Mouse (Mus musculus) CD4-positive naive resting alpha-beta T cell, adult 76 days (primary cell): ENCODE results near the gene Rph3a. TPM values are rescaled to one million over a fixed set of nuclear protein-coding genes. Genes with fewer than 3 reads are reported as not detected.

Experiments
- total RNA-seq: library from RNA; stranded (reverse); gene quantifications from one replicate; pipeline ENCODE4 v1.2.4, GENCODE M21; 2023

The Rph3a gene
- not detected for total RNA-seq

GRCm38 (mm10) chr5:121009811-121010569 lies at the start of gene Rph3a:
Gene Rph3a, minus strand, starts transcription at chr5:121010092.

GRCm38 (mm10) chr5:120914204-120914603 lies 95.7 kb downstream of the Rph3a start, which contains the start of gene Oas1d:
Gene Oas1d, plus strand, starts transcription at chr5:120914536.

GRCm38 (mm10) chr5:120906791-120907733 lies 102.8 kb downstream of the Rph3a start, which contains the start of gene Oas1a:
Gene Oas1a, minus strand, starts transcription at chr5:120907521.

Other genes with a start within 250 kb of the Rph3a start
- gene Oas3, start 232.4 kb downstream of the Rph3a start, total RNA-seq, result 8.6 TPM
- 0.41 TPM for gene Oas1e, start 214.6 kb downstream of the Rph3a start, total RNA-seq
- 10.5 TPM for gene Oas1c, start 197.6 kb downstream of the Rph3a start, total RNA-seq
- gene Oas1f, start 162.7 kb downstream of the Rph3a start, total RNA-seq, result not detected
- not detected for gene Oas1h, start 148.7 kb downstream of the Rph3a start, total RNA-seq
- not detected for gene Oas1g, start 122.5 kb downstream of the Rph3a start, total RNA-seq
- gene Oas1a, start 102.6 kb downstream of the Rph3a start, total RNA-seq, result 4.7 TPM
- gene Oas1d, start 95.6 kb downstream of the Rph3a start, total RNA-seq, result not detected
- gene Ptpn11, start 181.3 kb upstream of the Rph3a start, total RNA-seq, result 33.8 TPM
- 2,234 TPM for gene Rpl6, start 194.4 kb upstream of the Rph3a start, total RNA-seq
- 71.8 TPM for gene Hectd4, start 210.1 kb upstream of the Rph3a start, total RNA-seq